Mouse (Mus musculus): ENCODE measurements at regions not wholly inside any gene's neighbourhood (a gene's known extent, or its start where the extent isn't known, plus 50 kb on each side); places are given as distances from the start of the nearest gene placed in this dataset.

GRCm38 (mm10) chr9:61145738-61146137 is 226.4 kb upstream of the Tle3 start:
- H3K27me3 ChIP-seq (replicated peaks; ENCODE audit: control insufficient read depth, insufficient read depth, low read length), result no peaks in the 10 kb centered on the region
- no peaks in the 10 kb centered on the region for H3K4me1 ChIP-seq (replicated peaks; ENCODE audit: control insufficient read depth, insufficient read depth, low read length)
- TF ChIP-seq CTCF (IDR thresholded peaks at IDR 0.05; ENCODE audit: low read depth), result no peak
- no peak overlapping the region for H3K27ac ChIP-seq (ENCODE audit: low read depth, low read length)
- ATAC-seq, result no peak
- no peaks in the 10 kb centered on the region for H3K9me3 ChIP-seq (ENCODE audit: control insufficient read depth)
- WGBS, result 75% methylated on average over 8 of the region's 8 CpGs
- H3K4me2 ChIP-seq (replicated peaks; ENCODE audit: low read depth), result no peak overlapping the region
- H3K4me3 ChIP-seq (ENCODE audit: low read depth, low read length), result no peak overlapping the region
- H3K36me3 ChIP-seq (ENCODE audit: control insufficient read depth, insufficient read depth), result no peaks in the 10 kb centered on the region
- H3K9ac ChIP-seq (ENCODE audit: low read depth, low read length), result no peak overlapping the region

- ATAC-seq, result no peak
Measured at GRCm38 (mm10) chr9:61151201-61151600, 221.0 kb upstream of the Tle3 start.

DNA sequence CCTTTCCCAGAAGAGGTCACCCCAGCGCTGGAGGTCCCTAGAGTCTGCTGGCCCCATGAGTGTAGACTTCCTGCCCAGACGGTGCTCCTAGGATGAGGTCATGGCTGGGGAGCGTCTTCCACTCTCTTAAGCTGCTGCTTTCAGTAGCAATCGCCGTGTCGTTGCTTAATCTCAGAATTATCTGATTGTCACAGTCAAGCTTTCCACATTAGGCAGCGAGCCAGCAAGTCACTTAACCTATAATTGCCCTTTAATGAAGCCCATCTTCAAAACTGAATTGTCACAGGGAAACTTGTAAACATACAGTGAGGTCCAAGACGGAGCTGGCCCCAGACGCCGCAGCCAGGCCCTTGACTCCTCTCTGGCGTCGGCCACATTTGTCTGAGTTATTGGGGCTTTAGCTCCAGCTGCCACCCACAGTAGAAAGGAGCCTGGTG is 220.2 kb upstream of the Tle3 start:
- Histone ChIP-seq H3K27ac (ENCODE audit: low read depth, low read length) (no peak overlapping the region), H3K4me3 (ENCODE audit: low read depth, low read length) (no peak overlapping the region), H3K4me2 (replicated peaks; ENCODE audit: low read depth) (no peak overlapping the region), H3K9ac (ENCODE audit: low read depth, low read length) (no peak overlapping the region), H3K36me3 (ENCODE audit: control insufficient read depth, insufficient read depth) (no peaks in the 10 kb centered on the region), H3K27me3 (replicated peaks; ENCODE audit: control insufficient read depth, insufficient read depth, low read length) (no peaks in the 10 kb centered on the region), H3K9me3 (ENCODE audit: control insufficient read depth) (no peaks in the 10 kb centered on the region), H3K4me1 (replicated peaks; ENCODE audit: control insufficient read depth, insufficient read depth, low read length) (no peaks in the 10 kb centered on the region)
- ATAC-seq, result no peak
- TF ChIP-seq CTCF (IDR thresholded peaks at IDR 0.05; ENCODE audit: low read depth), result no peak
- 34% methylated on average over 12 of the region's 12 CpGs for WGBS

More at GRCm38 (mm10) chr9:61151201-61151600, 221.0 kb upstream of the Tle3 start:
- no peaks in the 10 kb centered on the region for H3K4me1 ChIP-seq (replicated peaks; ENCODE audit: control insufficient read depth, insufficient read depth, low read length)
- H3K9ac ChIP-seq (ENCODE audit: low read depth, low read length), result no peak overlapping the region
- H3K27me3 ChIP-seq (replicated peaks; ENCODE audit: control insufficient read depth, insufficient read depth, low read length), result no peaks in the 10 kb centered on the region
- H3K36me3 ChIP-seq (ENCODE audit: control insufficient read depth, insufficient read depth), result no peaks in the 10 kb centered on the region
- no peak overlapping the region for H3K4me3 ChIP-seq (ENCODE audit: low read depth, low read length)
- H3K27ac ChIP-seq (ENCODE audit: low read depth, low read length), result no peak overlapping the region
- no peaks in the 10 kb centered on the region for H3K9me3 ChIP-seq (ENCODE audit: control insufficient read depth)
- WGBS, result 83% methylated on average over 4 of the region's 4 CpGs
- TF ChIP-seq CTCF (IDR thresholded peaks at IDR 0.05; ENCODE audit: low read depth), result no peak
- H3K4me2 ChIP-seq (replicated peaks; ENCODE audit: low read depth), result no peak overlapping the region

DNA sequence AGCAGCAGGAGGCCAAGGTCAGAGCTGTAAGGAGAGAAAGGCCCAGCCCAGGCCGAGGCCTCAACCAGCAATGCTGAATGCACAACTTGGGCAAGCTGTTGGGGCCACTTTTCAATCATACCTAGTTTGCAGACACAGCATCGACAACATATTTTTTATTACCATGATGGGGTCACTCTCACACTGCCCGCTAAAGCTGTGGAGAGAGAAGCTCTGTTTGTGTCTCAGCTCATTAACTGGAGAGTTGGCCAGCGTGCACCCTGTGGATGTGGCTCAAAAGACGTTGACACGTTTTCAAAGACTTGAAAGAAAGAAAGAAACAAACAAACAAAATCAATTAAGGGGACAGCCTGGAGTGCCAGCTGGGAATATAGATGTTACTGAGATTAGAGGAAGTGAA is 217.4 kb upstream of the Tle3 start:
- Histone ChIP-seq H3K4me3 (ENCODE audit: low read depth, low read length) (no peak overlapping the region), H3K4me1 (replicated peaks; ENCODE audit: control insufficient read depth, insufficient read depth, low read length) (no peaks in the 10 kb centered on the region), H3K36me3 (ENCODE audit: control insufficient read depth, insufficient read depth) (no peaks in the 10 kb centered on the region), H3K9me3 (ENCODE audit: control insufficient read depth) (no peaks in the 10 kb centered on the region), H3K27ac (ENCODE audit: low read depth, low read length) (no peak overlapping the region), H3K4me2 (replicated peaks; ENCODE audit: low read depth) (no peak overlapping the region), H3K27me3 (replicated peaks; ENCODE audit: control insufficient read depth, insufficient read depth, low read length) (no peaks in the 10 kb centered on the region), H3K9ac (ENCODE audit: low read depth, low read length) (no peak overlapping the region)
- TF ChIP-seq CTCF (IDR thresholded peaks at IDR 0.05; ENCODE audit: low read depth), result no peak
- WGBS, result 82% methylated on average over 6 of the region's 6 CpGs
- ATAC-seq, result no peak

- Histone ChIP-seq H3K4me3 (ENCODE audit: low read depth, low read length) (no peak overlapping the region), H3K36me3 (ENCODE audit: control insufficient read depth, insufficient read depth) (no peaks in the 10 kb centered on the region), H3K9ac (ENCODE audit: low read depth, low read length) (no peak overlapping the region), H3K9me3 (ENCODE audit: control insufficient read depth) (no peaks in the 10 kb centered on the region), H3K4me1 (replicated peaks; ENCODE audit: control insufficient read depth, insufficient read depth, low read length) (no peaks in the 10 kb centered on the region), H3K27ac (ENCODE audit: low read depth, low read length) (no peak overlapping the region), H3K27me3 (replicated peaks; ENCODE audit: control insufficient read depth, insufficient read depth, low read length) (no peaks in the 10 kb centered on the region), H3K4me2 (replicated peaks; ENCODE audit: low read depth) (no peak overlapping the region)
- WGBS, result 58% methylated on average over 14 of the region's 14 CpGs
- no peak for ATAC-seq
- TF ChIP-seq CTCF (IDR thresholded peaks at IDR 0.05; ENCODE audit: low read depth), result no peak
Measured at GRCm38 (mm10) chr9:61155851-61156250, 216.3 kb upstream of the Tle3 start.

DNA sequence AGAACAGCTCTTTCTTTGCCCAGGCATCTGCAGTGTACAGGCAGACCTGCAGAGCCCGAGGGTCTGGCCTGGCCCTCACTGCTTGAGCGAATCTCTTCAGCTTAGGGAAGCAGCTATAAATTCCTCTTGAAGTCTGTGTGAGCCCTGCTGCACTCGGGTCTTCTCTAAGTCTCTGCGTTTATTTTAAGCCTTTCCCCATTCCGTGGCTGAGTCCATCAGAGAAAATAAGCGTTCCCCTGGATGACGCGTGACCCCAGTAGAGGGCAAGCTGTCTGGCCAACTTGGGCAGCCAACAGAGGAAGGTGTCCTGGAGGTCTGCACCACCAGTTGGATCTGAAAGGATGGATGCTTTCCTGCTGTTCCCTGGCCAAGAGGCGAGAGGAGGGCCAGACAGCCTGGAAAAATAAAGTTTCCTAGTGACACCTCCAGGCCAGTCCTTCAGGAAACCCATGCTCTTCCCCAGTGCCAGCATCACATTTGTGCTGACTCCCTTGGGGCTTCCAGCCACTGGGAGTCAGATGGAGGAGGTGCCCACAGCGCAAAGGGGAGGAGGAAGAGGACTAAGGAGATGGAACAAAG is 213.9 kb upstream of the Tle3 start:
- TF ChIP-seq CTCF (IDR thresholded peaks at IDR 0.05; ENCODE audit: low read depth), result no peak
- Histone ChIP-seq H3K9me3 (ENCODE audit: control insufficient read depth) (no peaks in the 10 kb centered on the region), H3K4me3 (ENCODE audit: low read depth, low read length) (no peak overlapping the region), H3K27me3 (replicated peaks; ENCODE audit: control insufficient read depth, insufficient read depth, low read length) (no peaks in the 10 kb centered on the region), H3K4me2 (replicated peaks; ENCODE audit: low read depth) (no peak overlapping the region), H3K4me1 (replicated peaks; ENCODE audit: control insufficient read depth, insufficient read depth, low read length) (no peaks in the 10 kb centered on the region), H3K36me3 (ENCODE audit: control insufficient read depth, insufficient read depth) (no peaks in the 10 kb centered on the region), H3K9ac (ENCODE audit: low read depth, low read length) (no peak overlapping the region), H3K27ac (ENCODE audit: low read depth, low read length) (no peak overlapping the region)
- ATAC-seq, result no peak
- 52% methylated on average over 10 of the region's 10 CpGs for WGBS

DNA sequence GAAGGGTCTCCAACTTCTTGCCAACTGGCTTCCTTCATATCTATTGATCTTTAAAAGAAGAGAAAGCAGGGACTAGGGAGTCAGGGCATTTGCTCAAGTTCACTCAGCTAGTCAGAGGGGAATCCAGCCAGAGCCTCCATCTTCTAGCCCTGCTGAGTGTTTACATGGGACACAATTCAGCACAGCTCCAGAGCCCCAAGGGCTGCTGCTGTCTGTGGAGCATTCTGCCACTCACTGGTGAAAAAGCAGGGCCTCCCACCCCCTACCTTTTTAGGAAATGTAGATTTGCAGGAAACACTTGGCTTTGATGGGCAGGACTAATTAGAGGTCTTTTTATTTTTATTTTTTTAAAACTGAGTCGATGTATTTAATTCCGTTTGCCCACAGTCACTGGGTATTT is 213.0 kb upstream of the Tle3 start:
- H3K27ac ChIP-seq (ENCODE audit: low read depth, low read length), result no peak overlapping the region

More for the DNA sequence above, 213.0 kb upstream of the Tle3 start:
- no peak overlapping the region for H3K9ac ChIP-seq (ENCODE audit: low read depth, low read length)
- no peaks in the 10 kb centered on the region for H3K27me3 ChIP-seq (replicated peaks; ENCODE audit: control insufficient read depth, insufficient read depth, low read length)
- 80% methylated on average over 2 of the region's 2 CpGs for WGBS
- TF ChIP-seq CTCF (IDR thresholded peaks at IDR 0.05; ENCODE audit: low read depth), result no peak
- H3K4me3 ChIP-seq (ENCODE audit: low read depth, low read length), result no peak overlapping the region
- no peak overlapping the region for H3K4me2 ChIP-seq (replicated peaks; ENCODE audit: low read depth)
- H3K9me3 ChIP-seq (ENCODE audit: control insufficient read depth), result no peaks in the 10 kb centered on the region
- H3K36me3 ChIP-seq (ENCODE audit: control insufficient read depth, insufficient read depth), result no peaks in the 10 kb centered on the region
- H3K4me1 ChIP-seq (replicated peaks; ENCODE audit: control insufficient read depth, insufficient read depth, low read length), result no peaks in the 10 kb centered on the region
- ATAC-seq, result no peak
